Mouse (Mus musculus): ENCODE results near the gene Ptgs1.
A peak's percentile ranks its signal among the peaks of the same experiment; 100 is the strongest.
"Not testable (repeated sequence)": the region's sequence is repeated elsewhere in the genome, so short reads cannot be mapped to it uniquely, and the experiment has no call there.

Gene Ptgs1

GRCm38 (mm10) chr2:36230366-36230765, at the start of gene Ptgs1:
Gene Ptgs1 (plus strand): TSS chr2:36230426.
- DNase-seq (ENCODE audit: low spot score in 2 of 2) = no peak

GRCm38 (mm10) chr2:36181587-36182368, 48.4 kb upstream of the Ptgs1 start:
- DNase-seq (ENCODE audit: low spot score in 2 of 2) = not testable (repeated sequence)

GRCm38 (mm10) chr2:36183278-36183677, 46.9 kb upstream of the Ptgs1 start:
- no peak for DNase-seq (ENCODE audit: low spot score in 2 of 2)

- no peak for DNase-seq (ENCODE audit: low spot score in 2 of 2)
Observed at GRCm38 (mm10) chr2:36184192-36184591, 46.0 kb upstream of the Ptgs1 start.

- DNase-seq (ENCODE audit: low spot score in 2 of 2) = peak in 1 of 2 experiments; percentile 25
Observed at GRCm38 (mm10) chr2:36184876-36185275, 45.4 kb upstream of the Ptgs1 start.

- not testable (repeated sequence) for DNase-seq (ENCODE audit: low spot score in 2 of 2)
Observed at GRCm38 (mm10) chr2:36189200-36189599, 41.0 kb upstream of the Ptgs1 start.

GRCm38 (mm10) chr2:36191098-36191941, 38.9 kb upstream of the Ptgs1 start:
- DNase-seq (ENCODE audit: low spot score in 2 of 2) = no peak

- no peak for DNase-seq (ENCODE audit: low spot score in 2 of 2)
Observed at GRCm38 (mm10) chr2:36197021-36197420, 33.2 kb upstream of the Ptgs1 start.

GRCm38 (mm10) chr2:36197919-36198881, 32.0 kb upstream of the Ptgs1 start:
- peak; percentile 52 to 57 for DNase-seq (ENCODE audit: low spot score in 2 of 2)

GRCm38 (mm10) chr2:36198882-36199262, 31.4 kb upstream of the Ptgs1 start:
- no peak for DNase-seq (ENCODE audit: low spot score in 2 of 2)

GRCm38 (mm10) chr2:36200813-36201212, 29.4 kb upstream of the Ptgs1 start:
- DNase-seq (ENCODE audit: low spot score in 2 of 2) = no peak

- DNase-seq (ENCODE audit: low spot score in 2 of 2) = no peak
Observed at GRCm38 (mm10) chr2:36201756-36202610, 28.2 kb upstream of the Ptgs1 start.

- no peak for DNase-seq (ENCODE audit: low spot score in 2 of 2)
Observed at GRCm38 (mm10) chr2:36202611-36202880, 27.7 kb upstream of the Ptgs1 start.

GRCm38 (mm10) chr2:36203011-36203825, 27.0 kb upstream of the Ptgs1 start:
- DNase-seq (ENCODE audit: low spot score in 2 of 2) = peak; percentile 43 to 53

- DNase-seq (ENCODE audit: low spot score in 2 of 2) = no peak
Observed at GRCm38 (mm10) chr2:36204595-36204994, 25.6 kb upstream of the Ptgs1 start.

GRCm38 (mm10) chr2:36207071-36207470, 23.2 kb upstream of the Ptgs1 start:
- no peak for DNase-seq (ENCODE audit: low spot score in 2 of 2)

GRCm38 (mm10) chr2:36210796-36211195, 19.4 kb upstream of the Ptgs1 start:
- DNase-seq (ENCODE audit: low spot score in 2 of 2) = no peak

GRCm38 (mm10) chr2:36211785-36212184, 18.4 kb upstream of the Ptgs1 start:
- DNase-seq (ENCODE audit: low spot score in 2 of 2) = no peak

- no peak for DNase-seq (ENCODE audit: low spot score in 2 of 2)
Observed at GRCm38 (mm10) chr2:36213108-36213507, 17.1 kb upstream of the Ptgs1 start.

GRCm38 (mm10) chr2:36214023-36214422, 16.2 kb upstream of the Ptgs1 start:
- peak; percentile 71 to 87 for DNase-seq (ENCODE audit: low spot score in 2 of 2)
